Mouse (Mus musculus): Measurements from ENCODE around the gene Mrgprf.

GRCm38 (mm10) chr7:145301341-145302005 lies 845 bp downstream of the Mrgprf start:
- TF ChIP-seq CTCF (IDR thresholded peaks at IDR 0.05 in 2 of 3, conservative IDR thresholded peaks at IDR 0.05 in 1 of 3; ENCODE audit: control insufficient read depth in 1 of 3, insufficient read depth in 1 of 3, low read depth in 2 of 3, low read length in 3 of 3, poor library complexity in 1 of 3, severe bottlenecking in 1 of 3) (no peak), GABPA (IDR thresholded peaks at IDR 0.05; ENCODE audit: low read depth, low read length) (no peak)
